Mouse (Mus musculus): ENCODE measurements around the gene Nt5c1b. TPM values are rescaled to one million over a fixed set of nuclear protein-coding genes. Genes with fewer than 3 reads are reported as not detected.

Gene Nt5c1b
- not detected in 2 replicates for polyA plus RNA-seq (2016; fragmentation: Nextera tagmentation; extraction: Ambion mirVana)

GRCm38 (mm10) chr12:10369673-10370072, at the start of gene Nt5c1b:
Gene Nt5c1b (plus strand): TSS chr12:10369973.
- DNase-seq (ENCODE audit: extremely low spot score, low spot score) = no peak
- H3K4me1 ChIP-seq = no peaks in the 10 kb centered on the region
- no peak within 1 kb of the TSS for H3K27ac ChIP-seq
- H3K9me3 ChIP-seq = no peaks in the 10 kb centered on the region
- no peaks in the 10 kb centered on the region for H3K36me3 ChIP-seq (replicated peaks)
- 83% methylated on average over 3 of the region's 3 CpGs for WGBS
- H3K4me3 ChIP-seq = no peak within 1 kb of the TSS
- H3K27me3 ChIP-seq (ENCODE audit: poor library complexity, severe bottlenecking) = no peaks in the 10 kb centered on the region

GRCm38 (mm10) chr12:10327651-10328050, 42.1 kb upstream of the Nt5c1b start:
- DNase-seq (ENCODE audit: extremely low spot score, low spot score) = no peak
- Histone ChIP-seq H3K27me3 (ENCODE audit: poor library complexity, severe bottlenecking) (no peaks in the 10 kb centered on the region), H3K27ac (no peak overlapping the region), H3K4me3 (no peak overlapping the region), H3K36me3 (replicated peaks) (no peaks in the 10 kb centered on the region), H3K4me1 (no peaks in the 10 kb centered on the region), H3K9me3 (no peaks in the 10 kb centered on the region)
- 94% methylated on average over 10 of the region's 10 CpGs for WGBS

- no peaks in the 10 kb centered on the region for H3K4me1 ChIP-seq
- no peak overlapping the region for H3K4me3 ChIP-seq
- no peaks in the 10 kb centered on the region for H3K9me3 ChIP-seq
- no peaks in the 10 kb centered on the region for H3K36me3 ChIP-seq (replicated peaks)
- H3K27ac ChIP-seq = no peak overlapping the region
- no peak for DNase-seq (ENCODE audit: extremely low spot score, low spot score)
- no peaks in the 10 kb centered on the region for H3K27me3 ChIP-seq (ENCODE audit: poor library complexity, severe bottlenecking)
- 90% methylated on average over 2 of the region's 2 CpGs for WGBS
Observed at GRCm38 (mm10) chr12:10329460-10329859, 40.3 kb upstream of the Nt5c1b start.

- Histone ChIP-seq H3K36me3 (replicated peaks) (no peaks in the 10 kb centered on the region), H3K27ac (no peak overlapping the region), H3K27me3 (ENCODE audit: poor library complexity, severe bottlenecking) (no peaks in the 10 kb centered on the region), H3K4me3 (no peak overlapping the region), H3K4me1 (no peaks in the 10 kb centered on the region), H3K9me3 (no peaks in the 10 kb centered on the region)
- DNase-seq (ENCODE audit: extremely low spot score, low spot score) = no peak
- 91% methylated on average over 5 of the region's 5 CpGs for WGBS
Observed at GRCm38 (mm10) chr12:10340604-10341003, 29.2 kb upstream of the Nt5c1b start.

GRCm38 (mm10) chr12:10350706-10351105, 19.1 kb upstream of the Nt5c1b start:
- no peak overlapping the region for H3K27ac ChIP-seq
- 67% methylated on average over 3 of the region's 3 CpGs for WGBS
- H3K36me3 ChIP-seq (replicated peaks) = no peaks in the 10 kb centered on the region
- H3K4me3 ChIP-seq = no peak overlapping the region
- H3K4me1 ChIP-seq = peaks cover 3% of the 10 kb centered on the region; the same call in 1 of the 2 replicates
- no peaks in the 10 kb centered on the region for H3K27me3 ChIP-seq (ENCODE audit: poor library complexity, severe bottlenecking)
- no peaks in the 10 kb centered on the region for H3K9me3 ChIP-seq
- DNase-seq (ENCODE audit: extremely low spot score, low spot score) = no peak

GRCm38 (mm10) chr12:10357756-10358155, 12.0 kb upstream of the Nt5c1b start:
- Histone ChIP-seq H3K9me3 (no peaks in the 10 kb centered on the region), H3K27me3 (ENCODE audit: poor library complexity, severe bottlenecking) (no peaks in the 10 kb centered on the region), H3K4me3 (no peak overlapping the region), H3K4me1 (no peaks in the 10 kb centered on the region), H3K27ac (no peak overlapping the region), H3K36me3 (replicated peaks) (no peaks in the 10 kb centered on the region)
- 51% methylated on average over 6 of the region's 6 CpGs for WGBS
- DNase-seq (ENCODE audit: extremely low spot score, low spot score) = no peak

GRCm38 (mm10) chr12:10390671-10391441, 21.1 kb downstream of the Nt5c1b start, which contains the start of gene Rdh14:
Gene Rdh14 (plus strand): TSS chr12:10390772.
- WGBS = 0% methylated on average over 53 of the region's 53 CpGs
- Histone ChIP-seq H3K4me1 (peaks cover 13% of the 10 kb centered on the region), H3K27ac (peak within 1 kb of the TSS; percentile 98), H3K4me3 (peak within 1 kb of the TSS; percentile 74), H3K9me3 (no peaks in the 10 kb centered on the region), H3K27me3 (ENCODE audit: poor library complexity, severe bottlenecking) (no peaks in the 10 kb centered on the region), H3K36me3 (replicated peaks) (peaks cover 7% of the 10 kb centered on the region)
- DNase-seq (ENCODE audit: extremely low spot score, low spot score) = peak; percentile 91

GRCm38 (mm10) chr12:10400788-10401187, 31.0 kb downstream of the Nt5c1b start:
- Histone ChIP-seq H3K27me3 (ENCODE audit: poor library complexity, severe bottlenecking) (no peaks in the 10 kb centered on the region), H3K27ac (no peak overlapping the region), H3K4me1 (no peaks in the 10 kb centered on the region), H3K9me3 (no peaks in the 10 kb centered on the region), H3K4me3 (no peak overlapping the region), H3K36me3 (replicated peaks) (no peaks in the 10 kb centered on the region)
- no peak for DNase-seq (ENCODE audit: extremely low spot score, low spot score)
- 91% methylated on average over 1 of the region's 1 CpGs for WGBS

GRCm38 (mm10) chr12:10402421-10403115, 32.8 kb downstream of the Nt5c1b start:
- WGBS = 90% methylated on average over 9 of the region's 9 CpGs
- H3K27me3 ChIP-seq (ENCODE audit: poor library complexity, severe bottlenecking) = no peaks in the 10 kb centered on the region
- no peaks in the 10 kb centered on the region for H3K36me3 ChIP-seq (replicated peaks)
- DNase-seq (ENCODE audit: extremely low spot score, low spot score) = no peak
- no peak overlapping the region for H3K4me3 ChIP-seq
- no peaks in the 10 kb centered on the region for H3K4me1 ChIP-seq
- H3K27ac ChIP-seq = no peak overlapping the region
- no peaks in the 10 kb centered on the region for H3K9me3 ChIP-seq

GRCm38 (mm10) chr12:10410511-10411179, 40.9 kb downstream of the Nt5c1b start:
- no peaks in the 10 kb centered on the region for H3K36me3 ChIP-seq (replicated peaks)
- no peak for DNase-seq (ENCODE audit: extremely low spot score, low spot score)
- WGBS = 92% methylated on average over 3 of the region's 3 CpGs

GRCm38 (mm10) chr12:10411453-10411852, 41.7 kb downstream of the Nt5c1b start:
- DNase-seq (ENCODE audit: extremely low spot score, low spot score) = no peak
- no peaks in the 10 kb centered on the region for H3K27me3 ChIP-seq (ENCODE audit: poor library complexity, severe bottlenecking)
- no peaks in the 10 kb centered on the region for H3K4me1 ChIP-seq
- H3K36me3 ChIP-seq (replicated peaks) = no peaks in the 10 kb centered on the region
- H3K4me3 ChIP-seq = no peak overlapping the region
- WGBS = 91% methylated on average over 1 of the region's 1 CpGs
- no peak overlapping the region for H3K27ac ChIP-seq
- no peaks in the 10 kb centered on the region for H3K9me3 ChIP-seq

More at GRCm38 (mm10) chr12:10410511-10411179, 40.9 kb downstream of the Nt5c1b start:
- Histone ChIP-seq H3K27ac (no peak overlapping the region), H3K4me1 (no peaks in the 10 kb centered on the region), H3K4me3 (no peak overlapping the region), H3K9me3 (no peaks in the 10 kb centered on the region), H3K27me3 (ENCODE audit: poor library complexity, severe bottlenecking) (no peaks in the 10 kb centered on the region)

- no peak overlapping the region for H3K27ac ChIP-seq
- H3K27me3 ChIP-seq (ENCODE audit: poor library complexity, severe bottlenecking) = no peaks in the 10 kb centered on the region
- 83% methylated on average over 3 of the region's 3 CpGs for WGBS
Observed at GRCm38 (mm10) chr12:10422347-10422746, 52.6 kb downstream of the Nt5c1b start.

More at GRCm38 (mm10) chr12:10422347-10422746, 52.6 kb downstream of the Nt5c1b start:
- H3K36me3 ChIP-seq (replicated peaks) = no peaks in the 10 kb centered on the region
- no peak for DNase-seq (ENCODE audit: extremely low spot score, low spot score)
- no peak overlapping the region for H3K4me3 ChIP-seq
- H3K4me1 ChIP-seq = peaks cover 3% of the 10 kb centered on the region; the same call in 1 of the 2 replicates
- no peaks in the 10 kb centered on the region for H3K9me3 ChIP-seq
